Mouse (Mus musculus) frontal cortex, adult 2 months (tissue): ENCODE measurements at regions not wholly inside any gene's neighbourhood (a gene's known extent, or its start where the extent isn't known, plus 50 kb on each side); places are given as distances from the start of the nearest gene placed in this dataset.

Source experiments
- DNase-seq, 2 experiments: peaks; one replicate each; pipeline ENCODE4 v3.0.0; 2022; ENCODE audit warnings: low spot score in 1 of 2; ENCODE audit errors: extremely low spot score in 1 of 2

DNA sequence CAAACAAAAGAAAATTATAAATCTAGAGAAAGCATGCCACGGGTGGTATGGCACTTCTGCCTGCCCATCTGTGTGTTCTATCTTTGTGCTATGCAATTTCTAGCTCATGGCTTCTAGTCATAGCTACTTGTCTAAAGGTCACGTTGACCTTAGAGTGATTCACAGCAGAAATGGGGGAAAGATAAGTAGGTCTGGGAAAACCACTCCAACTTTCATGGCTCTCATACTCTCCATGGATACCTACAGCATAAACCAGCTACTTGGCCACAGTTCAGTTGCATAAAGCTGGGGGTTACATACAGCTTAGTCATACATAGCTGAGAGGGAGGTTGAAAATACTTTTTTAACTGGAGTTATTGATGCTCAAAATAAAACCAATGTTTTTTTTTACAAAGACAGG lies 100.6 kb upstream of the Trpc6 start:
- peak; percentile 22 to 49 for DNase-seq

GRCm38 (mm10) chr9:8451471-8451870 lies 92.5 kb upstream of the Trpc6 start:
- no peak for DNase-seq

- no peak for DNase-seq
These were observed 90.4 kb upstream of the Trpc6 start for GRCm38 (mm10) chr9:8453591-8453990.

DNA sequence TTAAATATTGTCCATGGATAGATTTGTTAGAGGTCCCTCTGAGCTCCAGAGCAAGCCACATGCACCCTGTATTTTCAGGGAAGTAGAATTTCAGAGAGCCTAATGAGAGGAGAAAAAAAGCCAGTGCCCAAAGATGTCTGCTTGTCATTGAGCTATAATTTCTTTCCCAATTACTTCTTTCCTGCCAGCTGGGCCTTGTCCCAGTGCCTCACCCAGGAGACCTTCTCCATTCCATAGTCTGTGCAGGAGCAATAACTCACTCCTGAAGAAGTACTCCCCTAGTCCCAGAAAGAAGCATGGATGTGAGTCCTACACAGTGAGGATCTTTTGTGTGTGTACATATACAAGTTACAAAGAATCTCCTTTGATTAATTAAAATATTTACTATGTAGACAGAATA lies 89.4 kb upstream of the Trpc6 start:
- no peak for DNase-seq

- no peak for DNase-seq
These were observed 84.8 kb upstream of the Trpc6 start for GRCm38 (mm10) chr9:8459084-8459571.

- no peak for DNase-seq
These were observed 82.2 kb upstream of the Trpc6 start for GRCm38 (mm10) chr9:8461737-8462136.

GRCm38 (mm10) chr9:8462881-8463280 lies 81.1 kb upstream of the Trpc6 start:
- DNase-seq: no peak

DNA sequence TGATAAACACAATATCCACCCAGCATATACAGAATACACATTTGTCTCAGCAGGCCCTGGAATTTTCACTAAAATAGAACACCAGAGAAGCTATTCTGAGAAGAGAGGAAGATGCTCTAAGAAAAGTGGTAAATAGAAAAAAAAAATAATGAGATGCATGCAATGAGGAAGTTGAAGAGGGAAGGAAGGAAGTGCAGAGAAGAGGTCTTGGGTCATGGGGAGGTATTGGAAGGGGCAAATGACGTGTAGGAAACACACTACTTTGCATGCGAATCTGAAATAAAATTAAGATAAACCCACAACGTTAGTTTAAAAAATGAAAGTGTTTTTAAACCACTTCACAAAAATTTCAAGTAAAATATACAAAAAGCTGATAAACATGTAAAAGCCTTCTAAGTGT lies 57.4 kb upstream of the Trpc6 start:
- no peak for DNase-seq

- DNase-seq: no peak
These were observed 56.1 kb upstream of the Trpc6 start for GRCm38 (mm10) chr9:8487821-8488220.
